29 mouse cellular contexts compared by ENCODE assay signal in genomic region chr2:27461881-27462660, GRCm38 (mm10). TPM values are rescaled to one million over a fixed set of nuclear protein-coding genes. Genes with fewer than 3 reads are reported as not detected.
A peak's percentile ranks its signal among the peaks of the same experiment; 100 is the strongest.
DNase-seq lines count a peak whose midpoint lies in the region; ATAC-seq and TF ChIP-seq lines count a peak whose summit lies in the region.
"Had no signal": no experiment of that assay in that cellular context is flagged by ENCODE, and none has a peak within 500 bp of the region (broad histone marks: within the 10 kb centered on the region; RNA-seq: fewer than 3 reads in every experiment).

No protein-coding gene starts in this region.

- no peak overlapping the region for H3K9ac ChIP-seq in kidney, embryonic 15.5 days
- no peak overlapping the region for H3K9ac ChIP-seq in intestine, embryonic 15.5 days
- H3K9ac ChIP-seq in intestine, postnatal 0 days (ENCODE audit: low read depth, low read length) = no peak overlapping the region
- H3K9ac ChIP-seq: heart, embryonic 13.5 days; hindbrain, embryonic 12.5 days; limb, embryonic 15.5 days; lung, embryonic 14.5 days; midbrain, embryonic 12.5 days; neural tube, embryonic 15.5 days had no signal

- H3K4me3 ChIP-seq in kidney, embryonic 15.5 days (replicated peaks) = no peak overlapping the region
- no peak overlapping the region for H3K4me3 ChIP-seq in intestine, embryonic 15.5 days (replicated peaks)
- H3K4me3 ChIP-seq in intestine, postnatal 0 days (ENCODE audit: low read depth, low read length) = no peak overlapping the region
- H3K4me3 ChIP-seq: forebrain, embryonic 10.5 days; heart, adult 2 months; heart, embryonic 13.5 days; hindbrain, embryonic 12.5 days; left cerebral cortex, adult 2 months; limb, embryonic 15.5 days; midbrain, embryonic 12.5 days; neural tube, embryonic 15.5 days had no signal

- ATAC-seq in kidney, embryonic 15.5 days (replicated peaks; ENCODE audit: low FRiP score) = no peak
- no peak for ATAC-seq in intestine, embryonic 15.5 days
- ATAC-seq in intestine, postnatal 0 days = peak; percentile 37; the same call in 1 of the 2 replicates
- ATAC-seq: forebrain, embryonic 16.5 days had no signal

- peaks cover 5% of the 10 kb centered on the region; the same call in 1 of the 2 replicates for H3K4me1 ChIP-seq in kidney, embryonic 15.5 days
- H3K4me1 ChIP-seq in intestine, embryonic 15.5 days (replicated peaks) = 0 out of 2 replicates have a peak, but pooled peaks cover 4% of the 10 kb centered on the region
- H3K4me1 ChIP-seq in intestine, postnatal 0 days (replicated peaks; ENCODE audit: control insufficient read depth, insufficient read depth, low read length) = 0 out of 2 replicates have a peak, but pooled peaks cover 10% of the 10 kb centered on the region
- H3K4me1 ChIP-seq: hindbrain, embryonic 12.5 days; limb, embryonic 15.5 days; midbrain, embryonic 12.5 days had no signal

- no peak overlapping the region for H3K4me2 ChIP-seq in kidney, embryonic 15.5 days
- no peak overlapping the region for H3K4me2 ChIP-seq in intestine, embryonic 15.5 days (replicated peaks)
- H3K4me2 ChIP-seq in intestine, postnatal 0 days (replicated peaks; ENCODE audit: low read depth) = no peak overlapping the region
- H3K4me2 ChIP-seq: heart, embryonic 13.5 days; hindbrain, embryonic 12.5 days; limb, embryonic 15.5 days; lung, embryonic 14.5 days; midbrain, embryonic 12.5 days; neural tube, embryonic 15.5 days had no signal

- DNase-seq in kidney, adult 11 months = peak; percentile 88
- peak; percentile 89 to 92 for DNase-seq in kidney, postnatal 36 days
- DNase-seq in urinary bladder, adult 2 months (ENCODE audit: low spot score) = no peak
- DNase-seq in testis, postnatal 10 days (ENCODE audit: low spot score) = no peak
- DNase-seq: adrenal gland, adult 8-10 months; B cell, adult 2 months; cerebellum, adult 11 months; cerebellum, postnatal 10 days; heart, adult 2 months; heart, postnatal 14 days; layer of hippocampus, adult 9-11 months; left cerebral cortex, postnatal 4 days; lung, embryonic 14.5 days; right cerebral cortex, adult 18-20 months; right cerebral cortex, postnatal 4 days; thymus, adult 2 months had no signal

- peaks cover 96% of the 10 kb centered on the region for H3K36me3 ChIP-seq in kidney, embryonic 15.5 days
- peaks cover 59% of the 10 kb centered on the region for H3K36me3 ChIP-seq in intestine, embryonic 15.5 days
- peaks cover 79% of the 10 kb centered on the region for H3K36me3 ChIP-seq in intestine, postnatal 0 days (ENCODE audit: control insufficient read depth, insufficient read depth)

- TF ChIP-seq CTCF in intestine, postnatal 0 days (IDR thresholded peaks at IDR 0.05; ENCODE audit: low read depth) = no peak

- WGBS in kidney, embryonic 15.5 days = 80% methylated on average over 4 of the region's 4 CpGs
- WGBS in intestine, embryonic 15.5 days = 80% methylated on average over 4 of the region's 4 CpGs
- WGBS in intestine, postnatal 0 days = 50% methylated on average over 4 of the region's 4 CpGs

- H3K27me3 ChIP-seq in kidney, embryonic 15.5 days = no peaks in the 10 kb centered on the region
- no peaks in the 10 kb centered on the region for H3K27me3 ChIP-seq in intestine, embryonic 15.5 days (replicated peaks)
- H3K27me3 ChIP-seq in intestine, postnatal 0 days (replicated peaks; ENCODE audit: control insufficient read depth, insufficient read depth, low read length) = no peaks in the 10 kb centered on the region
- H3K27me3 ChIP-seq: CH12.LX; heart, embryonic 13.5 days; hindbrain, embryonic 12.5 days; limb, embryonic 15.5 days; midbrain, embryonic 12.5 days; neural tube, embryonic 15.5 days had no signal

- H3K27ac ChIP-seq in kidney, embryonic 15.5 days = no peak overlapping the region
- H3K27ac ChIP-seq in intestine, embryonic 15.5 days = 0 out of 2 replicates have a peak overlapping the region, but pooled peaks have one; percentile 13
- peak overlapping the region; percentile 41 for H3K27ac ChIP-seq in intestine, postnatal 0 days (ENCODE audit: low read depth, low read length)
- H3K27ac ChIP-seq: forebrain, embryonic 10.5 days; heart, adult 2 months; heart, embryonic 13.5 days; hindbrain, embryonic 12.5 days; left cerebral cortex, adult 2 months; limb, embryonic 15.5 days; midbrain, embryonic 12.5 days; neural tube, embryonic 15.5 days had no signal

- H3K9me3 ChIP-seq in kidney, embryonic 15.5 days (replicated peaks) = no peaks in the 10 kb centered on the region
- H3K9me3 ChIP-seq in intestine, embryonic 15.5 days = no peaks in the 10 kb centered on the region
- H3K9me3 ChIP-seq in intestine, postnatal 0 days (ENCODE audit: control insufficient read depth) = no peaks in the 10 kb centered on the region
- H3K9me3 ChIP-seq: forebrain, embryonic 10.5 days; G1E; heart, embryonic 13.5 days; hindbrain, embryonic 12.5 days; limb, embryonic 15.5 days; midbrain, embryonic 12.5 days; neural tube, embryonic 15.5 days had no signal

RNA-seq across cellular contexts. Expression of gene Brd3os, which starts 19.9 kb away (rescaled TPM):
- polyA plus RNA-seq in kidney, embryonic 15.5 days (2015; fragmentation: Nextera tagmentation; extraction: Ambion mirVana) = 10.1 and 11.2 TPM in 2 replicates
- polyA plus RNA-seq in intestine, embryonic 15.5 days (2015; fragmentation: Nextera tagmentation; extraction: Ambion mirVana) = 4.8 and 6.1 TPM in 2 replicates
- polyA plus RNA-seq in intestine, postnatal 0 days (2015; fragmentation: Nextera tagmentation; extraction: Ambion mirVana) = 1.5 and 1.8 TPM in 2 replicates
- 8.0 and 10.2 TPM in 2 replicates for polyA plus RNA-seq in urinary bladder, adult 2 months (2012; rRNA removed)

RNA-seq across cellular contexts. Expression of gene Vav2, which starts 35.2 kb away (rescaled TPM):
- polyA plus RNA-seq in kidney, embryonic 15.5 days (2015; fragmentation: Nextera tagmentation; extraction: Ambion mirVana) = 7.1 and 8.3 TPM in 2 replicates
- 5.4 and 6.1 TPM in 2 replicates for polyA plus RNA-seq in intestine, embryonic 15.5 days (2015; fragmentation: Nextera tagmentation; extraction: Ambion mirVana)
- 5.4 and 6.8 TPM in 2 replicates for polyA plus RNA-seq in intestine, postnatal 0 days (2015; fragmentation: Nextera tagmentation; extraction: Ambion mirVana)
- 24.7 and 25.8 TPM in 2 replicates for polyA plus RNA-seq in urinary bladder, adult 2 months (2012; rRNA removed)

RNA-seq across cellular contexts. Expression of gene Brd3, which starts 45.4 kb away (rescaled TPM):
- polyA plus RNA-seq in kidney, embryonic 15.5 days (2015; fragmentation: Nextera tagmentation; extraction: Ambion mirVana) = 124 and 125 TPM in 2 replicates
- polyA plus RNA-seq in intestine, embryonic 15.5 days (2015; fragmentation: Nextera tagmentation; extraction: Ambion mirVana) = 85.7 and 91.2 TPM in 2 replicates
- polyA plus RNA-seq in intestine, postnatal 0 days (2015; fragmentation: Nextera tagmentation; extraction: Ambion mirVana) = 49.8 and 50.2 TPM in 2 replicates
- polyA plus RNA-seq in urinary bladder, adult 2 months (2012; rRNA removed) = 29.8 and 33.0 TPM in 2 replicates

RNA-seq across cellular contexts. Expression of gene Wdr5, which starts 52.9 kb away (rescaled TPM):
- polyA plus RNA-seq in kidney, embryonic 15.5 days (2015; fragmentation: Nextera tagmentation; extraction: Ambion mirVana) = 63.2 and 65.9 TPM in 2 replicates
- 49.6 and 50.2 TPM in 2 replicates for polyA plus RNA-seq in intestine, embryonic 15.5 days (2015; fragmentation: Nextera tagmentation; extraction: Ambion mirVana)
- 15.6 and 16.2 TPM in 2 replicates for polyA plus RNA-seq in intestine, postnatal 0 days (2015; fragmentation: Nextera tagmentation; extraction: Ambion mirVana)
- polyA plus RNA-seq in urinary bladder, adult 2 months (2012; rRNA removed) = 29.1 and 34.4 TPM in 2 replicates

Comparison
In these comparisons a context has a peak if more than half of its experiments do, and no peak if none do; other contexts are left out.
1. DNase-seq: peak in kidney, adult 11 months (single experiment) and kidney, postnatal 36 days (2 of 2); none in urinary bladder, adult 2 months (single experiment) and testis, postnatal 10 days (single experiment).